Mouse (Mus musculus): ENCODE results near the gene Klhl29.

Gene Klhl29

GRCm38 (mm10) chr12:5250042-5250441 lies 125.4 kb downstream of the Klhl29 start:
- DNase-seq = no peak

GRCm38 (mm10) chr12:5249068-5249467 lies 126.4 kb downstream of the Klhl29 start:
- DNase-seq = no peak

- DNase-seq = no peak
Observed at GRCm38 (mm10) chr12:5247505-5247904, 128.0 kb downstream of the Klhl29 start.

- DNase-seq = peak; percentile 69
Observed at GRCm38 (mm10) chr12:5246721-5247341, 128.7 kb downstream of the Klhl29 start.

GRCm38 (mm10) chr12:5246193-5246621 lies 129.3 kb downstream of the Klhl29 start:
- peak; percentile 65 for DNase-seq

- no peak for DNase-seq
Observed at GRCm38 (mm10) chr12:5245207-5245597, 130.3 kb downstream of the Klhl29 start.

- DNase-seq = no peak
Observed at GRCm38 (mm10) chr12:5244431-5245206, 130.9 kb downstream of the Klhl29 start.

GRCm38 (mm10) chr12:5243867-5244266 lies 131.6 kb downstream of the Klhl29 start:
- DNase-seq = no peak

- no peak for DNase-seq
Observed at GRCm38 (mm10) chr12:5243449-5243848, 132.0 kb downstream of the Klhl29 start.

- DNase-seq = no peak
Observed at GRCm38 (mm10) chr12:5242551-5243330, 132.7 kb downstream of the Klhl29 start.

GRCm38 (mm10) chr12:5239451-5240245 lies 135.8 kb downstream of the Klhl29 start:
- no peak for DNase-seq

GRCm38 (mm10) chr12:5237078-5237477 lies 138.4 kb downstream of the Klhl29 start:
- no peak for DNase-seq

- DNase-seq = no peak
Observed at GRCm38 (mm10) chr12:5235596-5235995, 139.9 kb downstream of the Klhl29 start.

- no peak for DNase-seq
Observed at GRCm38 (mm10) chr12:5230504-5230903, 145.0 kb downstream of the Klhl29 start.

- no peak for DNase-seq
Observed at GRCm38 (mm10) chr12:5226676-5227654, 148.5 kb downstream of the Klhl29 start.

GRCm38 (mm10) chr12:5223595-5223994 lies 151.9 kb downstream of the Klhl29 start:
- DNase-seq = no peak

GRCm38 (mm10) chr12:5222439-5223202 lies 152.9 kb downstream of the Klhl29 start:
- no peak for DNase-seq

GRCm38 (mm10) chr12:5219913-5220575 lies 155.4 kb downstream of the Klhl29 start:
- DNase-seq = no peak

GRCm38 (mm10) chr12:5215836-5216747 lies 159.4 kb downstream of the Klhl29 start:
- no peak for DNase-seq
